Mouse (Mus musculus) liver, embryonic 16.5 days (tissue): ENCODE data around the gene St7l. TPM values are rescaled to one million over a fixed set of nuclear protein-coding genes. Genes with fewer than 3 reads are reported as not detected.
"Not testable (repeated sequence)": the region's sequence is repeated elsewhere in the genome, so short reads cannot be mapped to it uniquely, and the experiment has no call there.

Experiments used
- ATAC-seq: fragments of 200-750 bp; cut with Nextera tagmentation; 2 replicates; pipeline ENCODE4 v1.8.0; 2017; ENCODE audit warnings: low read depth, mild to moderate bottlenecking, moderate number of reproducible peaks, moderate library complexity
- H3K27ac ChIP-seq: fragments of 300-500 bp; sonication (generic); 2 replicates; pipeline ENCODE4 v1.5.1; 2014; ENCODE audit warnings: mild to moderate bottlenecking, low read length
- H3K27me3 ChIP-seq: fragments of 300-500 bp; sonication (generic); 2 replicates; pipeline ENCODE4 v1.6.1; 2014; ENCODE audit warnings: low read depth, low read length, mixed read lengths; ENCODE audit not compliant: control insufficient read depth, insufficient read depth
- H3K36me3 ChIP-seq: fragments of 300-500 bp; sonication (generic); 2 replicates; pipeline ENCODE4 v1.6.1; 2014; ENCODE audit warnings: mild to moderate bottlenecking; ENCODE audit not compliant: control insufficient read depth, insufficient read depth
- H3K4me1 ChIP-seq: fragments of 300-500 bp; sonication (generic); 2 replicates; pipeline ENCODE4 v1.6.1; 2014; ENCODE audit warnings: low read depth, low read length, mixed read lengths; ENCODE audit not compliant: control insufficient read depth
- H3K4me2 ChIP-seq: fragments of 300-500 bp; sonication (generic); 2 replicates; pipeline ENCODE4 v1.6.1; 2014; ENCODE audit warnings: low read depth, low read length, mixed read lengths
- H3K4me3 ChIP-seq: fragments of 300-500 bp; sonication (generic); 2 replicates; pipeline ENCODE4 v1.5.1; 2014; ENCODE audit warnings: low read depth, mild to moderate bottlenecking, low read length
- H3K9ac ChIP-seq: fragments of 300-500 bp; sonication (generic); 2 replicates; pipeline ENCODE4 v1.6.1; 2014; ENCODE audit warnings: low read depth, low read length
- H3K9me3 ChIP-seq: fragments of 300-500 bp; sonication (generic); replicated peaks from 2 replicates; pipeline ENCODE4 v1.6.1; 2016; ENCODE audit warnings: low read length; ENCODE audit not compliant: control insufficient read depth
- WGBS: fragments of 180-500 bp; shearing (Covaris S2); extraction: QIAGEN DNeasy Blood & Tissue Kit; methylation state at CpG from one replicate; pipeline ENCODE4 v1.1.7; 2014; ENCODE audit not compliant: insufficient replicate concordance; 5-methylcytosine and 5-hydroxymethylcytosine counted together
- polyA plus RNA-seq: library from polyadenylated mRNA; unstranded; fragments of >200 nt; fragmentation: Nextera tagmentation; extraction: Ambion mirVana; gene quantifications from 2 replicates; pipeline ENCODE4 v1.2.1, GENCODE M21; 2015

Gene St7l
- polyA plus RNA-seq, 1 experiment from 2014 or later, result 13.3 TPM

- H3K9me3 ChIP-seq, result no peaks in the 10 kb centered on the region
- no peaks in the 10 kb centered on the region for H3K36me3 ChIP-seq
- peak overlapping the region; percentile 95 for H3K27ac ChIP-seq
- H3K4me2 ChIP-seq, result peak overlapping the region; percentile 86
- ATAC-seq, result peak; percentile 25
- peak overlapping the region; percentile 100 for H3K4me3 ChIP-seq
- WGBS, result 0% methylated on average over 12 of the region's 12 CpGs
- H3K9ac ChIP-seq, result peak overlapping the region; percentile 99
- peaks cover 26% of the 10 kb centered on the region for H3K4me1 ChIP-seq
- no peaks in the 10 kb centered on the region for H3K27me3 ChIP-seq
Measured at GRCm38 (mm10) chr3:104865341-104865788, 1.6 kb downstream of the St7l start.

- H3K27me3 ChIP-seq, H3K9me3 ChIP-seq, H3K27ac ChIP-seq, H3K9ac ChIP-seq, H3K36me3 ChIP-seq, ATAC-seq, H3K4me3 ChIP-seq, H3K4me2 ChIP-seq: not testable (repeated sequence)
- peaks cover 19% of the 10 kb centered on the region for H3K4me1 ChIP-seq
Measured at GRCm38 (mm10) chr3:104866674-104867073, 2.9 kb downstream of the St7l start.

GRCm38 (mm10) chr3:104869611-104870010 lies 5.8 kb downstream of the St7l start:
- Histone ChIP-seq H3K27ac (no peak overlapping the region), H3K9me3 (no peaks in the 10 kb centered on the region), H3K4me3 (no peak overlapping the region), H3K36me3 (peaks cover 11% of the 10 kb centered on the region), H3K9ac (no peak overlapping the region), H3K4me1 (peaks cover 7% of the 10 kb centered on the region), H3K4me2 (no peak overlapping the region), H3K27me3 (no peaks in the 10 kb centered on the region)
- ATAC-seq, result no peak

- Histone ChIP-seq H3K27me3 (no peaks in the 10 kb centered on the region), H3K9me3 (no peaks in the 10 kb centered on the region), H3K4me2 (no peak overlapping the region), H3K4me3 (no peak overlapping the region), H3K4me1 (no peaks in the 10 kb centered on the region), H3K36me3 (peaks cover 12% of the 10 kb centered on the region), H3K9ac (no peak overlapping the region), H3K27ac (no peak overlapping the region)
- WGBS, result 80% methylated on average over 3 of the region's 3 CpGs
- ATAC-seq, result no peak
Measured at GRCm38 (mm10) chr3:104888585-104888984, 24.8 kb downstream of the St7l start.

- H3K4me3 ChIP-seq, result no peak overlapping the region
- H3K4me2 ChIP-seq, result no peak overlapping the region
- H3K4me1 ChIP-seq, result no peaks in the 10 kb centered on the region
- H3K36me3 ChIP-seq, result peaks cover 8% of the 10 kb centered on the region; the same call in 1 of the 2 replicates
- no peak for ATAC-seq
- H3K27ac ChIP-seq, result no peak overlapping the region
- H3K9ac ChIP-seq, result no peak overlapping the region
- WGBS, result 73% methylated on average over 3 of the region's 3 CpGs
- H3K27me3 ChIP-seq, result no peaks in the 10 kb centered on the region
- H3K9me3 ChIP-seq, result no peaks in the 10 kb centered on the region
Measured at GRCm38 (mm10) chr3:104896141-104896540, 32.3 kb downstream of the St7l start.

- WGBS, result 79% methylated on average over 4 of the region's 4 CpGs
- H3K9me3 ChIP-seq, result no peaks in the 10 kb centered on the region
- H3K9ac ChIP-seq, result no peak overlapping the region
- H3K4me1 ChIP-seq, result no peaks in the 10 kb centered on the region
- no peak overlapping the region for H3K4me2 ChIP-seq
- peaks cover 6% of the 10 kb centered on the region; the same call in 1 of the 2 replicates for H3K36me3 ChIP-seq
- no peak overlapping the region for H3K27ac ChIP-seq
- no peak overlapping the region for H3K4me3 ChIP-seq
- H3K27me3 ChIP-seq, result no peaks in the 10 kb centered on the region
- ATAC-seq, result no peak
Measured at GRCm38 (mm10) chr3:104901154-104901553, 37.3 kb downstream of the St7l start.

GRCm38 (mm10) chr3:104905389-104905788 lies 41.6 kb downstream of the St7l start:
- H3K4me3 ChIP-seq, result no peak overlapping the region
- H3K4me2 ChIP-seq, result no peak overlapping the region
- peaks cover 3% of the 10 kb centered on the region; the same call in 1 of the 2 replicates for H3K36me3 ChIP-seq
- no peaks in the 10 kb centered on the region for H3K4me1 ChIP-seq
- no peaks in the 10 kb centered on the region for H3K27me3 ChIP-seq
- WGBS, result 75% methylated on average over 4 of the region's 4 CpGs
- ATAC-seq, result no peak
- H3K27ac ChIP-seq, result no peak overlapping the region
- no peaks in the 10 kb centered on the region for H3K9me3 ChIP-seq
- no peak overlapping the region for H3K9ac ChIP-seq

GRCm38 (mm10) chr3:104906007-104906406 lies 42.2 kb downstream of the St7l start:
- Histone ChIP-seq H3K4me2 (no peak overlapping the region), H3K9me3 (no peaks in the 10 kb centered on the region), H3K27me3 (no peaks in the 10 kb centered on the region), H3K36me3 (peaks cover 3% of the 10 kb centered on the region; the same call in 1 of the 2 replicates), H3K9ac (no peak overlapping the region), H3K4me1 (no peaks in the 10 kb centered on the region), H3K27ac (no peak overlapping the region), H3K4me3 (no peak overlapping the region)
- WGBS, result 71% methylated on average over 3 of the region's 3 CpGs
- no peak for ATAC-seq

GRCm38 (mm10) chr3:104909195-104909594 lies 45.4 kb downstream of the St7l start:
- Histone ChIP-seq H3K36me3 (peaks cover 3% of the 10 kb centered on the region; the same call in 1 of the 2 replicates), H3K27me3 (no peaks in the 10 kb centered on the region), H3K9me3 (no peaks in the 10 kb centered on the region), H3K4me3 (no peak overlapping the region), H3K27ac (no peak overlapping the region), H3K4me1 (no peaks in the 10 kb centered on the region), H3K4me2 (no peak overlapping the region), H3K9ac (no peak overlapping the region)
- no peak for ATAC-seq
- 80% methylated on average over 6 of the region's 6 CpGs for WGBS
